Mouse (Mus musculus) liver, adult 2 months (tissue): ENCODE measurements at regions not wholly inside any gene's neighbourhood (a gene's known extent, or its start where the extent isn't known, plus 50 kb on each side); places are given as distances from the start of the nearest gene placed in this dataset.

Source experiments
- DNase-seq: peaks from one replicate; pipeline ENCODE4 v3.0.0-alpha.2; 2011; ENCODE audit warnings: low read depth, low spot score; ENCODE audit errors: extremely low read depth
- H3K27ac ChIP-seq: fragments of 200-500 bp; replicated peaks from 2 replicates; pipeline ENCODE4 v1.5.1; 2012; ENCODE audit warnings: low read depth, mild to moderate bottlenecking, control low read depth, inconsistent platforms, low read length; ENCODE audit not compliant: insufficient read depth
- H3K27me3 ChIP-seq: fragments of 200-500 bp; 2 replicates; pipeline ENCODE4 v1.6.1; 2012; ENCODE audit warnings: mild to moderate bottlenecking, moderate library complexity, low read length, inconsistent platforms; ENCODE audit not compliant: control insufficient read depth, insufficient read depth
- H3K36me3 ChIP-seq: fragments of 200-500 bp; 2 replicates; pipeline ENCODE4 v1.6.1; 2012; ENCODE audit warnings: low read length, inconsistent platforms; ENCODE audit not compliant: control insufficient read depth, insufficient read depth
- H3K4me1 ChIP-seq: fragments of 200-500 bp; 2 replicates; pipeline ENCODE4 v1.6.1; 2011; ENCODE audit warnings: low read length; ENCODE audit not compliant: control insufficient read depth, insufficient read depth
- H3K4me3 ChIP-seq: fragments of 200-500 bp; 2 replicates; pipeline ENCODE4 v1.5.1; 2011; ENCODE audit warnings: low read depth, mild to moderate bottlenecking, control low read depth, low read length, moderate library complexity; ENCODE audit not compliant: insufficient read depth
- H3K79me2 ChIP-seq: fragments of 200-500 bp; 2 replicates; pipeline ENCODE4 v1.6.1; 2012; ENCODE audit warnings: inconsistent platforms, mild to moderate bottlenecking, low read length, moderate library complexity; ENCODE audit not compliant: control insufficient read depth, insufficient read depth
- H3K9ac ChIP-seq: fragments of 200-500 bp; 2 replicates; pipeline ENCODE4 v1.6.1; 2012; ENCODE audit warnings: low read depth, mild to moderate bottlenecking, control low read depth, inconsistent platforms, low read length
- CTCF ChIP-seq: fragments of 200-500 bp; IDR thresholded peaks from 2 replicates; pipeline ENCODE4 v1.5.1; 2011; ENCODE audit warnings: low read depth, low read length, control low read depth
- POLR2A ChIP-seq: fragments of 200-500 bp; IDR thresholded peaks from 2 replicates; pipeline ENCODE4 v1.6.1; 2011; ENCODE audit warnings: low read length, control low read depth; ENCODE audit not compliant: insufficient read depth; ENCODE audit errors: extremely low read depth
- WGBS: fragments of 180-500 bp; shearing (Covaris S2); methylation state at CpG from one replicate; pipeline ENCODE4 v1.1.7; 2018; 5-methylcytosine and 5-hydroxymethylcytosine counted together

GRCm38 (mm10) chr4:10114831-10115230, 759.5 kb upstream of the 2610301B20Rik start:
- H3K27ac ChIP-seq = no peak overlapping the region
- WGBS = 62% methylated on average over 4 of the region's 4 CpGs
- H3K79me2 ChIP-seq = no peaks in the 10 kb centered on the region
- H3K4me1 ChIP-seq = no peaks in the 10 kb centered on the region
- no peak overlapping the region for H3K4me3 ChIP-seq
- TF ChIP-seq CTCF (no peak), POLR2A (no peak)
- H3K36me3 ChIP-seq = no peaks in the 10 kb centered on the region
- H3K27me3 ChIP-seq = no peaks in the 10 kb centered on the region
- no peak overlapping the region for H3K9ac ChIP-seq
- DNase-seq = peak; percentile 23

- TF ChIP-seq POLR2A (no peak), CTCF (no peak)
- H3K36me3 ChIP-seq = no peaks in the 10 kb centered on the region
- no peaks in the 10 kb centered on the region for H3K27me3 ChIP-seq
- no peak overlapping the region for H3K27ac ChIP-seq
- DNase-seq = no peak
- no peaks in the 10 kb centered on the region for H3K4me1 ChIP-seq
- H3K79me2 ChIP-seq = no peaks in the 10 kb centered on the region
- 59% methylated on average over 2 of the region's 2 CpGs for WGBS
- no peak overlapping the region for H3K4me3 ChIP-seq
- H3K9ac ChIP-seq = no peak overlapping the region
Measured at GRCm38 (mm10) chr4:10117964-10118363, 756.3 kb upstream of the 2610301B20Rik start.

GRCm38 (mm10) chr4:10124252-10124651, 750.0 kb upstream of the 2610301B20Rik start:
- Histone ChIP-seq H3K36me3 (no peaks in the 10 kb centered on the region), H3K27me3 (no peaks in the 10 kb centered on the region), H3K27ac (no peak overlapping the region), H3K9ac (no peak overlapping the region), H3K4me1 (no peaks in the 10 kb centered on the region), H3K4me3 (no peak overlapping the region), H3K79me2 (no peaks in the 10 kb centered on the region)
- WGBS = 63% methylated on average over 2 of the region's 2 CpGs
- DNase-seq = no peak
- no peak for TF ChIP-seq POLR2A
- TF ChIP-seq CTCF = no peak

GRCm38 (mm10) chr4:10141238-10141934, 732.9 kb upstream of the 2610301B20Rik start:
- Histone ChIP-seq H3K79me2 (no peaks in the 10 kb centered on the region), H3K27ac (no peak overlapping the region), H3K4me1 (no peaks in the 10 kb centered on the region), H3K4me3 (no peak overlapping the region), H3K9ac (no peak overlapping the region), H3K36me3 (no peaks in the 10 kb centered on the region), H3K27me3 (no peaks in the 10 kb centered on the region)
- TF ChIP-seq CTCF (no peak), POLR2A (no peak)
- DNase-seq = no peak
- WGBS = 38% methylated on average over 6 of the region's 6 CpGs

- no peaks in the 10 kb centered on the region for H3K79me2 ChIP-seq
- no peaks in the 10 kb centered on the region for H3K4me1 ChIP-seq
- no peaks in the 10 kb centered on the region for H3K36me3 ChIP-seq
- H3K27ac ChIP-seq = no peak overlapping the region
- no peaks in the 10 kb centered on the region for H3K27me3 ChIP-seq
- H3K4me3 ChIP-seq = no peak overlapping the region
- WGBS = 46% methylated on average over 2 of the region's 2 CpGs
- DNase-seq = peak; percentile 28
- no peak for TF ChIP-seq POLR2A
- no peak for TF ChIP-seq CTCF
- H3K9ac ChIP-seq = no peak overlapping the region
Measured at GRCm38 (mm10) chr4:10149911-10150310, 724.4 kb upstream of the 2610301B20Rik start.

- no peaks in the 10 kb centered on the region for H3K4me1 ChIP-seq
- H3K79me2 ChIP-seq = no peaks in the 10 kb centered on the region
- peak; percentile 34 for DNase-seq
- H3K36me3 ChIP-seq = no peaks in the 10 kb centered on the region
- no peak overlapping the region for H3K27ac ChIP-seq
- H3K27me3 ChIP-seq = no peaks in the 10 kb centered on the region
- H3K9ac ChIP-seq = no peak overlapping the region
- WGBS = 5% methylated on average over 2 of the region's 2 CpGs
- TF ChIP-seq POLR2A = no peak
- TF ChIP-seq CTCF = peak; percentile 56
- H3K4me3 ChIP-seq = no peak overlapping the region
Measured at GRCm38 (mm10) chr4:10150501-10150900, 723.8 kb upstream of the 2610301B20Rik start.
